Mouse (Mus musculus) heart, embryonic 14.5 days (tissue): ENCODE data around the gene Kifc5b. TPM values are rescaled to one million over a fixed set of nuclear protein-coding genes. Genes with fewer than 3 reads are reported as not detected.

ENCODE experiments used
- ATAC-seq: fragments of 200-750 bp; cut with Nextera tagmentation; 2 replicates; pipeline ENCODE4 v1.8.0; 2017; ENCODE audit warnings: low read depth, moderate TSS enrichment; ENCODE audit not compliant: insufficient number of reproducible peaks, insufficient read depth, low FRiP score
- H3K27ac ChIP-seq, 2 experiments: fragments of 200-500 bp in 1 of 2; fragments of 300-500 bp in 1 of 2; sonication (generic) in 1 of 2; replicated peaks in 1 of 2; 2 replicates each; pipeline ENCODE4 v1.5.1; 2012 to 2014; ENCODE audit warnings: low read depth in 2 of 2, low read length in 2 of 2, control low read depth in 1 of 2, mild to moderate bottlenecking in 1 of 2, mixed read lengths in 1 of 2; ENCODE audit not compliant: control insufficient read depth in 1 of 2, insufficient read depth in 1 of 2
- H3K27me3 ChIP-seq: fragments of 300-500 bp; sonication (generic); 2 replicates; pipeline ENCODE4 v1.6.1; 2014; ENCODE audit warnings: mild to moderate bottlenecking, low read length, control low read depth; ENCODE audit not compliant: control insufficient read depth, insufficient read depth
- H3K36me3 ChIP-seq: fragments of 300-500 bp; sonication (generic); 2 replicates; pipeline ENCODE4 v1.6.1; 2014; ENCODE audit warnings: mild to moderate bottlenecking, control low read depth, low read length, mixed read lengths; ENCODE audit not compliant: control insufficient read depth, insufficient read depth
- H3K4me1 ChIP-seq, 2 experiments: fragments of 200-500 bp in 1 of 2; fragments of 300-500 bp in 1 of 2; sonication (generic) in 1 of 2; 2 replicates each; pipeline ENCODE4 v1.6.1; 2012 to 2014; ENCODE audit warnings: low read length in 2 of 2, control low read depth in 1 of 2, mixed read lengths in 1 of 2; ENCODE audit not compliant: control insufficient read depth in 2 of 2, insufficient read depth in 2 of 2
- H3K4me2 ChIP-seq: fragments of 300-500 bp; sonication (generic); 2 replicates; pipeline ENCODE4 v1.6.1; 2014; ENCODE audit warnings: mild to moderate bottlenecking, low read length
- H3K4me3 ChIP-seq, 2 experiments: fragments of 200-500 bp in 1 of 2; fragments of 300-500 bp in 1 of 2; sonication (generic) in 1 of 2; 2 replicates each; pipeline ENCODE4 v1.5.1; 2012 to 2014; ENCODE audit warnings: low read length in 2 of 2, mild to moderate bottlenecking in 2 of 2, control low read depth in 1 of 2, low read depth in 1 of 2, moderate library complexity in 1 of 2; ENCODE audit not compliant: control insufficient read depth in 1 of 2, insufficient read depth in 1 of 2
- H3K9ac ChIP-seq: fragments of 300-500 bp; sonication (generic); 2 replicates; pipeline ENCODE4 v1.6.1; 2014; ENCODE audit warnings: mild to moderate bottlenecking, low read length
- H3K9me3 ChIP-seq: fragments of 300-500 bp; sonication (generic); 2 replicates; pipeline ENCODE4 v1.6.1; 2016; ENCODE audit warnings: low read length, control low read depth; ENCODE audit not compliant: control insufficient read depth
- WGBS: fragments of 180-500 bp; shearing (Covaris S2); extraction: QIAGEN DNeasy Blood & Tissue Kit; methylation state at CpG from one replicate; pipeline ENCODE4 v1.1.7; 2014; 5-methylcytosine and 5-hydroxymethylcytosine counted together
- polyA plus RNA-seq: library from polyadenylated mRNA; unstranded; fragments of >200 nt; fragmentation: Nextera tagmentation; extraction: Ambion mirVana; gene quantifications from 2 replicates; pipeline ENCODE4 v1.2.1, GENCODE M21; 2014

Gene Kifc5b
- polyA plus RNA-seq, 1 experiment from 2014 or later = 4.2 TPM

- Histone ChIP-seq H3K27me3 (no peaks in the 10 kb centered on the region), H3K27ac (peak overlapping the region; percentile 15 to 95; a peak in 3 of 4 replicates), H3K36me3 (peaks cover 14% of the 10 kb centered on the region), H3K9ac (peak overlapping the region; percentile 64), H3K4me3 (peak overlapping the region; percentile 29 to 33), H3K4me1 (peaks cover 39 to 68% of the 10 kb centered on the region in 2 experiments), H3K9me3 (no peaks in the 10 kb centered on the region), H3K4me2 (peak overlapping the region; percentile 68)
- ATAC-seq = no peak
- WGBS = 14% methylated on average over 23 of the region's 23 CpGs
Measured at GRCm38 (mm10) chr17:26951952-26952877, 35.3 kb downstream of the Kifc5b start.

GRCm38 (mm10) chr17:26953201-26953600, 36.3 kb downstream of the Kifc5b start:
- ATAC-seq = no peak
- H3K4me3 ChIP-seq = peak overlapping the region in 1 of 2 experiments; percentile 23; a peak in 1 of 4 replicates
- H3K9me3 ChIP-seq = no peaks in the 10 kb centered on the region
- H3K4me1 ChIP-seq = peaks cover 39 to 62% of the 10 kb centered on the region in 2 experiments
- H3K27ac ChIP-seq = peak overlapping the region; percentile 65 to 95
- peaks cover 24% of the 10 kb centered on the region for H3K36me3 ChIP-seq
- H3K27me3 ChIP-seq = no peaks in the 10 kb centered on the region
- peak overlapping the region; percentile 68 for H3K4me2 ChIP-seq
- peak overlapping the region; percentile 70 for H3K9ac ChIP-seq
- 25% methylated on average over 6 of the region's 6 CpGs for WGBS

- Histone ChIP-seq H3K4me1 (peaks cover 39 to 62% of the 10 kb centered on the region in 2 experiments), H3K9ac (peak overlapping the region; percentile 70), H3K9me3 (no peaks in the 10 kb centered on the region), H3K27ac (peak overlapping the region; percentile 87 to 95), H3K4me3 (peak overlapping the region; percentile 23 to 24; a peak in 3 of 4 replicates), H3K27me3 (no peaks in the 10 kb centered on the region), H3K36me3 (peaks cover 29% of the 10 kb centered on the region), H3K4me2 (peak overlapping the region; percentile 68)
- WGBS = 21% methylated on average over 12 of the region's 16 CpGs
- no peak for ATAC-seq
Measured at GRCm38 (mm10) chr17:26953726-26954125, 36.8 kb downstream of the Kifc5b start.

GRCm38 (mm10) chr17:26956309-26956708, 39.4 kb downstream of the Kifc5b start:
- peaks cover 53% of the 10 kb centered on the region for H3K36me3 ChIP-seq
- no peak overlapping the region for H3K4me2 ChIP-seq
- no peak overlapping the region for H3K4me3 ChIP-seq
- H3K4me1 ChIP-seq = peaks cover 27 to 38% of the 10 kb centered on the region in 2 experiments
- ATAC-seq = no peak
- no peak overlapping the region for H3K27ac ChIP-seq
- H3K9ac ChIP-seq = no peak overlapping the region
- no peaks in the 10 kb centered on the region for H3K27me3 ChIP-seq
- 71% methylated on average over 5 of the region's 5 CpGs for WGBS
- H3K9me3 ChIP-seq = no peaks in the 10 kb centered on the region

GRCm38 (mm10) chr17:26956895-26957294, 40.0 kb downstream of the Kifc5b start:
- no peak for ATAC-seq
- no peaks in the 10 kb centered on the region for H3K9me3 ChIP-seq
- H3K27me3 ChIP-seq = no peaks in the 10 kb centered on the region
- H3K4me2 ChIP-seq = no peak overlapping the region
- H3K27ac ChIP-seq = no peak overlapping the region
- H3K36me3 ChIP-seq = peaks cover 59% of the 10 kb centered on the region
- H3K9ac ChIP-seq = no peak overlapping the region
- H3K4me3 ChIP-seq = no peak overlapping the region
- peaks cover 24 to 33% of the 10 kb centered on the region in 2 experiments for H3K4me1 ChIP-seq
- WGBS = 63% methylated on average over 18 of the region's 18 CpGs

- H3K27ac ChIP-seq = no peak overlapping the region
- WGBS = 86% methylated on average over 5 of the region's 5 CpGs
- H3K4me3 ChIP-seq = no peak overlapping the region
- H3K9me3 ChIP-seq = no peaks in the 10 kb centered on the region
- peaks cover 14 to 23% of the 10 kb centered on the region in 2 experiments for H3K4me1 ChIP-seq
- H3K36me3 ChIP-seq = peaks cover 69% of the 10 kb centered on the region
- H3K27me3 ChIP-seq = no peaks in the 10 kb centered on the region
- H3K9ac ChIP-seq = no peak overlapping the region
- H3K4me2 ChIP-seq = no peak overlapping the region
- ATAC-seq = no peak
Measured at GRCm38 (mm10) chr17:26957872-26958271, 41.0 kb downstream of the Kifc5b start.

GRCm38 (mm10) chr17:26958880-26959279, 42.0 kb downstream of the Kifc5b start:
- 59% methylated on average over 4 of the region's 5 CpGs for WGBS
- no peak overlapping the region for H3K4me2 ChIP-seq
- no peaks in the 10 kb centered on the region for H3K9me3 ChIP-seq
- no peak overlapping the region for H3K4me3 ChIP-seq
- peaks cover 76% of the 10 kb centered on the region for H3K36me3 ChIP-seq
- no peak overlapping the region for H3K9ac ChIP-seq
- no peaks in the 10 kb centered on the region for H3K27me3 ChIP-seq
- peaks cover 5 to 13% of the 10 kb centered on the region in 2 experiments for H3K4me1 ChIP-seq
- H3K27ac ChIP-seq = no peak overlapping the region
- ATAC-seq = no peak
